Mouse (Mus musculus) left cerebral cortex, postnatal 25 days (tissue): ENCODE results near the gene Fam131c. TPM values are rescaled to one million over a fixed set of nuclear protein-coding genes. Genes with fewer than 3 reads are reported as not detected.

Source experiments
- DNase-seq, 2 experiments: peaks; one replicate each; pipeline ENCODE4 v3.0.0; 2022; ENCODE audit warnings: low spot score in 2 of 2, mixed read lengths in 1 of 2
- intact Hi-C: fragments of 180-260 bp; cut with DNase I; formaldehyde crosslinking; loops from one replicate; pipeline ENCODE4 v1.15.1; 2025
- microRNA-seq, 2 experiments: library from miRNA; unstranded; fragments of <30 nt; microRNA quantifications; one replicate each; pipeline ENCODE4 v1.2.0; 2022
- total RNA-seq, 2 experiments: library from RNA; stranded (reverse); gene quantifications; 2 replicates each; pipeline ENCODE4 v1.2.3; 2021

The Fam131c gene
- total RNA-seq, 2 experiments from 2014 or later = 3.1 to 3.5 TPM

DNA sequence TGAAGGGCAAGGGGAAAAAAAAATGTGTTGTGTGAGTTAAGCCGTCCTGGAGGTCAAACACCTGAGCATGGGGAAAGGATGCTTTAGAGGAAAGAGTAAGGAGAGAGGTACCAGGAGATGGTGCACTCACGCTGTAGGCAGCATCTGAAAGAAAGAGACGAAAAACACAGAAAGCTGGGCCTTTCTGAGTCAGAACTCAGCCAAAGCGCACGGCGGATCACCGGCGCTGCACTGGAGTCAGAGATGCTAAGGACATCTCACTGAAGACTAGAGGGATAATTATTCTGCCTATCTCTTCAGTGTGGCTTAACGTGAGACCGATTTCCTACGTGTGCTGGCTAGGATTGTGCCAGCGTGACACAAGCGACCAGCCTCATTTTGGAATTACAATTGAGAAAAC is 59.9 kb downstream of the Fam131c start:
- no peak for DNase-seq
- intact Hi-C loops = no loop called here

DNA sequence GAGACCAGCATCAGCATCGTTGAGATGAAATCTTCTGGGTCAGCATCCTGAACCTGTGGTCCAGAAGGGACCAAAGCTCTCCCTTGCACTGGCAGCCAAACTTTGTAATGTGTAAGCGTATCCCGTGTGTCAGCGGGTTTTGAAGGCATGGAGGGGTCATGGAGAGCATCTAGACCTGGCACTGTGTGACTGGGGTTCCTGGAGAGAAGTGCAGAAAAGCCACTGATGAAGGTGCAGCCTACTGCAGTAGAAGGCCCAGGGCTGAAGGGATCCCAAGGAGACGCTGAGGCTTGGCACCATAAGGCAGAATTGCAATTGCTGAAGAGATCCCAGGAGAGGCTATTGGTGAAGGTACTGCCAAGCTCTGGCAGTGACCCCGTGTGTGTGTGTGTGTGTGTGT is 61.4 kb downstream of the Fam131c start:
- no peak for DNase-seq
- intact Hi-C loops = no loop called here

DNA sequence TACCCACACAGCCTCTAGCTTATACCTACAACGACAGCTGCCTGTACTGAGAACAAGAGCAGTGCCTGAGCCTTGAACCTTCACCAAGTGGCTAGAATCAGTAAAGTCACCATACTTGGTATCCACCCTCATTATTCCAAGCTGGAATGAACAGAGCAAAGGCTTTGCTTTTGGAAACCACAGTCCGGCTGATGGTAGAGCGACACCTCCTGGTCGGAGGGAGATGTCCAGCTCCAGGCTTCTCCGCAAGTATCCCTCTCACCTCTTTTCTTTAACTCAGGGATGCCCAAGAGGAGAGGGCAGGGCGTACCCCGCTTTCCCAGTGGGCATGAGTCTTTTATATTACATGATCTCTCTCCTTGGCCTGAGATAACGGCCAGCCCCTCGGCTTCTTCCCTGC is 61.8 kb downstream of the Fam131c start:
- DNase-seq = no peak
- intact Hi-C loops = loop anchor here (2.0 kb wide), 2 partner anchors 25 to 131 kb away; no protein-coding TSS in a partner anchor

- intact Hi-C loops = loop anchor here (1.0 to 2.0 kb wide), 3 partner anchors 26 to 144 kb away; no protein-coding TSS in a partner anchor
- DNase-seq = peak in 1 of 2 experiments; percentile 69
Measured at GRCm38 (mm10) chr4:141430997-141431396, 63.0 kb downstream of the Fam131c start.

DNA sequence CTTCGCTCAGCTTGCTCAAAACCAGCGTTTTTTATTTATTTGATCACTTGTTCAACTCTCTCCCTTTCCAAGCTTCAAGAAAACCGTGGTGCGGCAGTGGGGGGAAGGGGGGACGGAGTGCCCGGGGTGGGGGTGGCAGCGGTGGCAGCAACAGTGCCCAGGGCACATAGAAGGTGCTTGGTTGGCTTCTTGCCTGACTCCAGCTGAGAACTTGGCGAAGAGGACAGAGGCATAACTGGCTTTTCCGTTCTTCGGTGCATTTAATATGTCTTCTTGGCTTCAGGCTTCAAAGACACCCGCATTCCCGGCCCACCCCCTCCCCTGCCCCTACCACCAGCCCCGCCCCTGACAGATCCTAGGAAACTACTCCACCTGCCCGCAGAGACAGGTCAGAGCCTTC is 64.6 kb downstream of the Fam131c start:
- DNase-seq = no peak
- intact Hi-C loops = no loop called here

- intact Hi-C loops = no loop called here
Measured at GRCm38 (mm10) chr4:141433191-141433590, 65.2 kb downstream of the Fam131c start.

More at GRCm38 (mm10) chr4:141433191-141433590, 65.2 kb downstream of the Fam131c start:
- no peak for DNase-seq

Small RNAs within 50 kb of the gene (microRNA-seq; reads per million reads assigned to microRNA genes)
- 0 reads per million in 2 experiments for gene Gm25690

Other genes with a start within 250 kb of the Fam131c start
- 10 to 100 TPM; 41.7 to 49.2 TPM for gene Szrd1, start 228.4 kb upstream of the Fam131c start, total RNA-seq
- 10 to 100 TPM; 31.4 to 32.3 TPM for gene Fbxo42, start 220.3 kb upstream of the Fam131c start, total RNA-seq
- gene Rsg1, start 154.3 kb upstream of the Fam131c start, total RNA-seq = 1 to 10 TPM; 2.5 to 3.2 TPM
- gene Arhgef19, start 128.7 kb upstream of the Fam131c start, total RNA-seq = 10 to 100 TPM; 15.1 to 16.3 TPM
- 1 to 10 TPM in 1 of 2 experiments, under 1 TPM in 1; 0.82 to 1.2 TPM for gene Epha2, start 67.0 kb upstream of the Fam131c start, total RNA-seq
- gene Clcnka, start 30.5 kb downstream of the Fam131c start, total RNA-seq = not detected
- not detected for gene Clcnkb, start 47.8 kb downstream of the Fam131c start, total RNA-seq
- under 1 TPM; 0.39 to 0.66 TPM for gene Hspb7, start 52.6 kb downstream of the Fam131c start, total RNA-seq
- 1 to 10 TPM; 4.7 to 6.0 TPM for gene Srarp, start 67.9 kb downstream of the Fam131c start, total RNA-seq
- gene Zbtb17, start 76.4 kb downstream of the Fam131c start, total RNA-seq = 10 to 100 TPM; 42.1 to 43.3 TPM
- gene Spen, start 170.4 kb downstream of the Fam131c start, total RNA-seq = 10 to 100 TPM; 54.6 to 60.6 TPM
- gene Fblim1, start 237.9 kb downstream of the Fam131c start, total RNA-seq = 1 to 10 TPM in 1 of 2 experiments, under 1 TPM in 1; 0.96 to 1.6 TPM